Mouse (Mus musculus) myocyte (in vitro differentiated cells): ENCODE results near the gene Fbxo41.

Experiments used
- E2F4 ChIP-seq: IDR thresholded peaks from one replicate; pipeline ENCODE4 v1.6.1; 2011; ENCODE audit warnings: mild to moderate bottlenecking, control low read depth, moderate library complexity; ENCODE audit not compliant: insufficient read depth
- MYOD1 ChIP-seq, 3 experiments: IDR thresholded peaks; one replicate each; pipeline ENCODE4 v1.6.1; 2011; ENCODE audit warnings: control low read depth in 2 of 3, low read depth in 2 of 3, mild to moderate bottlenecking in 2 of 3, moderate library complexity in 1 of 3; ENCODE audit not compliant: insufficient read length in 2 of 3, control insufficient read depth in 1 of 3
- MYOG ChIP-seq, 3 experiments: IDR thresholded peaks; one replicate each; pipeline ENCODE4 v1.6.1; 2011; ENCODE audit warnings: control low read depth in 2 of 3, low read depth in 2 of 3, mild to moderate bottlenecking in 2 of 3; ENCODE audit not compliant: insufficient read length in 2 of 3, control insufficient read depth in 1 of 3, insufficient read depth in 1 of 3
- POLR2A ChIP-seq: IDR thresholded peaks from one replicate; pipeline ENCODE4 v1.6.1; 2011; ENCODE audit warnings: low read depth, mild to moderate bottlenecking, control low read depth, moderate library complexity; ENCODE audit not compliant: insufficient read length
- SRF ChIP-seq: IDR thresholded peaks from one replicate; pipeline ENCODE4 v1.6.1; 2011; ENCODE audit warnings: low read depth; ENCODE audit not compliant: control insufficient read depth, insufficient read length
- TCF12 ChIP-seq: IDR thresholded peaks from one replicate; pipeline ENCODE4 v1.6.1; 2011; ENCODE audit warnings: mild to moderate bottlenecking, control low read depth; ENCODE audit not compliant: poor library complexity, insufficient read depth, severe bottlenecking
- TCF3 ChIP-seq: IDR thresholded peaks from one replicate; pipeline ENCODE4 v1.6.1; 2011; ENCODE audit warnings: low read depth, control low read depth; ENCODE audit not compliant: insufficient read length
- USF1 ChIP-seq: IDR thresholded peaks from one replicate; pipeline ENCODE4 v1.6.1; 2011; ENCODE audit warnings: low read depth, mild to moderate bottlenecking, control low read depth, moderate library complexity

GRCm38 (mm10) chr6:85436631-85437030 lies 66.2 kb downstream of the Fbxo41 start:
- TF ChIP-seq POLR2A (no peak), USF1 (no peak), MYOG (IDR thresholded peaks at IDR 0.05; ENCODE audit: control insufficient read depth in 1 of 3, insufficient read depth in 1 of 3, insufficient read length in 2 of 3, low read depth in 2 of 3) (no peak), MYOD1 (IDR thresholded peaks at IDR 0.05; ENCODE audit: control insufficient read depth in 1 of 3, insufficient read length in 2 of 3, low read depth in 2 of 3) (no peak), E2F4 (no peak), TCF12 (no peak), SRF (no peak), TCF3 (no peak)
